Mouse (Mus musculus): Measurements from ENCODE around the gene E330034G19Rik. TPM values are rescaled to one million over a fixed set of nuclear protein-coding genes. Genes with fewer than 3 reads are reported as not detected.

The E330034G19Rik gene
- polyA plus RNA-seq (2014; fragmentation: Nextera tagmentation; extraction: Ambion mirVana) = not detected in 2 replicates

GRCm38 (mm10) chr14:24292914-24293313 lies at the start of gene E330034G19Rik:
TSS of gene E330034G19Rik (plus strand) at chr14:24293214.
- Histone ChIP-seq H3K36me3 (ENCODE audit: control insufficient read depth, insufficient read depth, low read length) (no peaks in the 10 kb centered on the region), H3K4me3 (ENCODE audit: low read depth, low read length) (no peak within 1 kb of the TSS), H3K9ac (ENCODE audit: low read length) (no peak within 1 kb of the TSS), H3K9me3 (replicated peaks; ENCODE audit: control insufficient read depth, low read length) (no peaks in the 10 kb centered on the region), H3K4me1 (ENCODE audit: control insufficient read depth, insufficient read depth, low read length) (no peaks in the 10 kb centered on the region), H3K27ac (ENCODE audit: low read depth, low read length) (no peak within 1 kb of the TSS), H3K27me3 (replicated peaks; ENCODE audit: control insufficient read depth, insufficient read depth, low read length) (no peaks in the 10 kb centered on the region), H3K4me2 (ENCODE audit: low read length) (no peak within 1 kb of the TSS)
- ATAC-seq (no peak), DNase-seq (ENCODE audit: low spot score) (no peak)
- 58% methylated on average over 3 of the region's 3 CpGs for WGBS

DNA sequence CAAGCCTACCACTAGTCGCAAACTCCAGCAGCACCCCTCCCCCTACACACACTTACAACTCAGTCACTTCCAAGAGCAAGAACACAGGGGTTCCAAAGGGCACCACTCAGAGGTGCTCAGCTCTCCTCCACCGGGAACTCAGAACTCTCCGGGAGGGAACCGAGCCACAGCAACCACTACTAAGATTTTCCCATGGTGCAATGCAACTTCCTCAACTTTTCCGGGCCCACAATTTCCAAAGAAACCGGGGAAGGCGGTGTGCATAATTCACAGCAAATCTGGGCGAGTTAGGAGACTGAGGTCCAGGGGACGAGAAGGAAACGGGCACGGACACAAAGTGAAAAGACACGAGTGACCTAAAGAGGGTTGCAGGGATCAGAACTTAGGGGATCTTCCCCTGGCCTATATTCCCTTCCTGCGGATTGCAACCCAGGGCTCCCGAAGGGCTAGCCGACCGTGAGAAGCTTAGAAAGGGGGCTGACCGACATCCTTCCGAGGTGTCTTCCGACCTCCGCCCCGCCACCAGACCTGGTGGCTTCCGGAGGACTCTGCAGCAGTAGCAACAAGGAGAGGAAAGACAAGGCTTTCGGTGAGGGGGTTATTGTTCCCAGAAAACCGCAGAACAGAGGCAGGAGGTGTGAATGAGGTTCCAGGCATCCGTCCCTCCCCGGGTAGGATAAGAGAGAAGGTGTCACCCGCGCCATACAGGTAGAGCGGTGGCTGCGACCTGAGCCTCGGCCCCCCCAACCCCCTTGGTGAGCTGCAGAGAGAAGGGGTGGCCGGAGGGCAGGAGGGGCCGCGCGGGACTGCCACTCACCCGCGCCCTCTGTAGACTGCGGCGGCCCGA lies 48.5 kb upstream of the E330034G19Rik start:
- under 1% methylated on average over 38 of the region's 40 CpGs for WGBS
- DNase-seq (ENCODE audit: low spot score) (peak; percentile 51), ATAC-seq (peak; percentile 57)

DNA sequence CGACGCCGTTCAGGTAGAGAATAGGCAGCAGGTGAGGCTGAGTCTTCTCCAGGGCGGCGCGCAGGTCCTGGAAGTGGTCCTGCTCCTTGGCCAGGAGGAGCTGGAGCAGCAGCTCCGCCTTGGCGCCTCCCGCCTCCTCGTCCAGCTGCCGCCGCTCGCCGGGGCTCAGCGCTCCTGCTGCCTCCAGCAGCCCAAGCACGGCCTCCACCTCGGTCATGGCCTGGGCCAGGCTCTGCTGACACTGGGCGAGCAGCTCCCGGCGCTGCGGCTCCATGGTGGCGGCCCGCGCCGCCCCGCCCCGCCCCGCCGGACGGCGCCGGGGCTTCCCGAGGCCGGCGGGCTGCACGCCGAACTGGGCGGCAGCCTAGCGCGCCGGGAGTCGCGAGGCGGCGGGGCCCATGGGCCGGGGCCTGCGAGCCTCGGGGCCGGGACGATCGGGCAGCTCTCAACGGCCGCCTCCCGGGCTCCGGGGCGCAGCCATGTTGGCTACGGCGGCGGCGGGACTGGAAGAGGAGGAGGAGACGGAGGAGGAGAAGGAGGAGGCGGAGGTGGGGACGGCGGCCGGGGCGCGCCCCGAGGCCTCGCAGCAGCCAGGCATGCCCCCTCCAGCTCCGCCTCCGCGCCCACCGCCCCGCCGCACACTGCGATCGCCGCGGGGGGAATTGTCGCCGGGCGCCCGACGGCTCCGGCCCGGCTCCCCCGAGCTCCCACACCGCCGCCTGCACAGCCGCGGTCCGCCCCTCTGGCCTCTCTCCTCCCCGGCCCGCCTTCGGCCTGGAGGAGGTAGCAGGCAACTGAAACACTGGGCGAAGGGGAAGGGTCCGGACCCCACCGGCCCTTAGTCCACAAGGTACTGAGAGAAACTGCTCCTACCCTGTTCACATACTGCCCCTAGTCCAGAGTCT lies 47.6 kb upstream of the E330034G19Rik start, which contains the start of gene Dlg5:
Gene Dlg5, minus strand, starts transcription at position 744 of the 905 bp plus-strand sequence.
- Histone ChIP-seq H3K27ac (ENCODE audit: low read depth, low read length) (peak within 1 kb of the TSS; percentile 93), H3K27me3 (replicated peaks; ENCODE audit: control insufficient read depth, insufficient read depth, low read length) (no peaks in the 10 kb centered on the region), H3K9me3 (replicated peaks; ENCODE audit: control insufficient read depth, low read length) (no peaks in the 10 kb centered on the region), H3K36me3 (ENCODE audit: control insufficient read depth, insufficient read depth, low read length) (peaks cover 10% of the 10 kb centered on the region; the same call in 1 of the 2 replicates), H3K4me1 (ENCODE audit: control insufficient read depth, insufficient read depth, low read length) (peaks cover 7% of the 10 kb centered on the region; the same call in 1 of the 2 replicates), H3K9ac (ENCODE audit: low read length) (peak within 1 kb of the TSS; percentile 95), H3K4me2 (ENCODE audit: low read length) (peak within 1 kb of the TSS; percentile 67), H3K4me3 (ENCODE audit: low read depth, low read length) (peak within 1 kb of the TSS; percentile 86)
- under 1% methylated on average over 62 of the region's 98 CpGs for WGBS
- ATAC-seq (peak; percentile 90), DNase-seq (ENCODE audit: low spot score) (peak; percentile 68)

More for the DNA sequence above, 48.5 kb upstream of the E330034G19Rik start:
- peak overlapping the region; percentile 95 for H3K9ac ChIP-seq (ENCODE audit: low read length)
- H3K9me3 ChIP-seq (replicated peaks; ENCODE audit: control insufficient read depth, low read length) = no peaks in the 10 kb centered on the region
- peak overlapping the region; percentile 93 for H3K27ac ChIP-seq (ENCODE audit: low read depth, low read length)
- peak overlapping the region; percentile 67 for H3K4me2 ChIP-seq (ENCODE audit: low read length)
- peaks cover 10% of the 10 kb centered on the region; the same call in 1 of the 2 replicates for H3K36me3 ChIP-seq (ENCODE audit: control insufficient read depth, insufficient read depth, low read length)
- peaks cover 7% of the 10 kb centered on the region; the same call in 1 of the 2 replicates for H3K4me1 ChIP-seq (ENCODE audit: control insufficient read depth, insufficient read depth, low read length)
- H3K4me3 ChIP-seq (ENCODE audit: low read depth, low read length) = peak overlapping the region; percentile 86
- H3K27me3 ChIP-seq (replicated peaks; ENCODE audit: control insufficient read depth, insufficient read depth, low read length) = no peaks in the 10 kb centered on the region

DNA sequence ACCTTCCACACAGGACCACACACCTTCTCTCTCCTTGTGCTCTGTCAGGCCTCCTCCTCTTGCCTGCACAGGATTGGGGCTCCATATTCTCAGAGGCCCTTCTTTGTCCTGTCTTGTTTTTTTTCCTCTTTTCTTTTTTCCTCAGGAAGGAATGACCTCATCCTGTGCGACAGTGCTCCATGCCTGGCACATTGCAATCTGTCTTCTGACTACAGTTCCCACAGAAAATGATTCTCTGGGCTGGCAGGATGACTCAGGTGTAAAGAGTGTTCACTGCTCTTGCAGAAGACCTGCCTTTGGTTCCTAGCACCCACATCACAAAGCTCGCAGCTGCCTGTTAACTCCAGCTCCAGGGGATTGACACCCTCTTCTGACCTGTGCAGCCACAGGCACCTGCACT lies 43.1 kb upstream of the E330034G19Rik start:
- Histone ChIP-seq H3K27ac (ENCODE audit: low read depth, low read length) (no peak overlapping the region), H3K9me3 (replicated peaks; ENCODE audit: control insufficient read depth, low read length) (no peaks in the 10 kb centered on the region), H3K27me3 (replicated peaks; ENCODE audit: control insufficient read depth, insufficient read depth, low read length) (no peaks in the 10 kb centered on the region), H3K36me3 (ENCODE audit: control insufficient read depth, insufficient read depth, low read length) (no peaks in the 10 kb centered on the region), H3K4me3 (ENCODE audit: low read depth, low read length) (no peak overlapping the region), H3K4me1 (ENCODE audit: control insufficient read depth, insufficient read depth, low read length) (peaks cover 7% of the 10 kb centered on the region; the same call in 1 of the 2 replicates), H3K4me2 (ENCODE audit: low read length) (no peak overlapping the region), H3K9ac (ENCODE audit: low read length) (no peak overlapping the region)
- 69% methylated on average over 2 of the region's 2 CpGs for WGBS
- ATAC-seq (no peak), DNase-seq (ENCODE audit: low spot score) (no peak)

DNA sequence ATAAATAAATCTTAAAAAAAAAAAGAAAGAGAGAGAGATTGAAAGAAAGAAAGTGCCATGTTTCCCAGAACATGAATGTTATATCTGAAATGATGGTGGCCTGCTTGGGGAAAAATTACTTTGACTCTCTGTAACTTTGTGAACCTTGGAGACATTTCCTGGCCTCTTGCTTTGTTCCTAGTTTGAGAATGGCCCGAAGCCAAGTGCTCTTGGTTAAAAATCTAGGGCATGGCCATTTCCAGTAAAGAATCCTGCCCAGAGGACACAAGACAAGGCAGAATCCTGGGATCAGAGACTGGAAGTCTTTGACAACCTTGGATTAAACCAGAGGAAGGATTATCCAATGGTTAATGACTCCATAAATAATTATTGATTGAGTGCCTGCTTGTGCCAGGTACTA lies 41.7 kb upstream of the E330034G19Rik start:
- no peak overlapping the region for H3K9ac ChIP-seq (ENCODE audit: low read length)
- 87% methylated on average over 1 of the region's 1 CpGs for WGBS
- H3K36me3 ChIP-seq (ENCODE audit: control insufficient read depth, insufficient read depth, low read length) = no peaks in the 10 kb centered on the region
- peaks cover 4% of the 10 kb centered on the region; the same call in 1 of the 2 replicates for H3K4me1 ChIP-seq (ENCODE audit: control insufficient read depth, insufficient read depth, low read length)
- ATAC-seq (no peak), DNase-seq (ENCODE audit: low spot score) (no peak)
- no peak overlapping the region for H3K4me3 ChIP-seq (ENCODE audit: low read depth, low read length)
- no peak overlapping the region for H3K27ac ChIP-seq (ENCODE audit: low read depth, low read length)
- no peaks in the 10 kb centered on the region for H3K9me3 ChIP-seq (replicated peaks; ENCODE audit: control insufficient read depth, low read length)
- H3K4me2 ChIP-seq (ENCODE audit: low read length) = no peak overlapping the region
- no peaks in the 10 kb centered on the region for H3K27me3 ChIP-seq (replicated peaks; ENCODE audit: control insufficient read depth, insufficient read depth, low read length)

DNA sequence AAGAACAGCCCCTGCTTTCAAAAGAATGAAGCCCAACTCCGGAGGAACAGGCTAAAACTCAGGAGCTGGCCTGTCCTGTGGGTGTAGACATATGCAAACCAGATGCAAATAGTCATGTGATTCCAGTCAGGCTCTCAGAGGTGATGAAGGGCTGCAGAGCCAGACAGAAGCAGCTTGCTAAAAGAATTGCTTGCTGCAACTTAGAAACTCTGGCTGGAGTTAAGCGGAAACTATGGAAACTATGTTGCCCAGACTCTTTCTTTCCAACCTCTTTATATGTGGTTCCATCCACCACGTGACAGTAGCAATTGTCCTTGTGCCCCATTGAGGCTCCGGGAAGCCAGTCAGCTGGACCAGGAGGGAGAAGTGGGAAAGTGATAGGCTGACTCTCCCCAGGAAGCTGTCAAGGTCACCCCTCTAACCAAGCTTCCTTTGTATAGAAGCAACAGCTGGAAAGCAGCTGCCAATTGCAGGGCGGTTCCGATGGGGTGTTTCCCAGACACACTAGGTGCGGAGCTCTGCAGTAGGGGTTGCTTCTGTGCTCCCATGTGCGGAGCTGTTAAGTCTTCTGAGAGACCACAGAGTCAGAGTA lies 39.3 kb upstream of the E330034G19Rik start:
- peak; percentile 17 for DNase-seq (ENCODE audit: low spot score)
- Histone ChIP-seq H3K4me3 (ENCODE audit: low read depth, low read length) (no peak overlapping the region), H3K4me2 (ENCODE audit: low read length) (no peak overlapping the region), H3K27me3 (replicated peaks; ENCODE audit: control insufficient read depth, insufficient read depth, low read length) (no peaks in the 10 kb centered on the region), H3K27ac (ENCODE audit: low read depth, low read length) (no peak overlapping the region), H3K9ac (ENCODE audit: low read length) (no peak overlapping the region), H3K36me3 (ENCODE audit: control insufficient read depth, insufficient read depth, low read length) (no peaks in the 10 kb centered on the region), H3K4me1 (ENCODE audit: control insufficient read depth, insufficient read depth, low read length) (peaks cover 4% of the 10 kb centered on the region; the same call in 1 of the 2 replicates), H3K9me3 (replicated peaks; ENCODE audit: control insufficient read depth, low read length) (no peaks in the 10 kb centered on the region)
- 14% methylated on average over 8 of the region's 8 CpGs for whole genome bisulfite sequencing
- ATAC-seq = 0 out of 2 replicates have a peak, but pooled peaks have one; percentile 20

DNA sequence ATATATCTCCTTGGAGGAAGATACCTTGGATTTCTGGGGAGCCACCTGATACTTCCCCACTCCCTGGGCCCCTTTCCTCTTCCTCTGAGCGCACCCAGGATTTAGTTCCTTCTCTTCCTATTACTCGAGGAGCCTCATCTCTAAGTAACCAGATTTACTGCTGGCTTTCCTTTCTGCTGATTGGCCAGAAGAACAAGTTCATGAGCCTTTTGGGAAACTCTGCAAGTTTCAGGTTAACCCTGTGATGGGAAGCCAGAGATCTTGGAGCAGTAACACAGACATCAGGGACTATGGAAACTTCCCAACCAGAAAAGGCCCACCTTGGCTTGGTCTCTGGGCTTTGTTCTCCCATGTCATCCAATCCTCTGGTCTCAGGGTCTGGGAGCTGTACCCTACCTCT lies 37.1 kb upstream of the E330034G19Rik start:
- Histone ChIP-seq H3K9ac (ENCODE audit: low read length) (no peak overlapping the region), H3K9me3 (replicated peaks; ENCODE audit: control insufficient read depth, low read length) (no peaks in the 10 kb centered on the region), H3K27ac (ENCODE audit: low read depth, low read length) (no peak overlapping the region), H3K4me3 (ENCODE audit: low read depth, low read length) (no peak overlapping the region), H3K36me3 (ENCODE audit: control insufficient read depth, insufficient read depth, low read length) (no peaks in the 10 kb centered on the region), H3K27me3 (replicated peaks; ENCODE audit: control insufficient read depth, insufficient read depth, low read length) (no peaks in the 10 kb centered on the region), H3K4me1 (ENCODE audit: control insufficient read depth, insufficient read depth, low read length) (peaks cover 4% of the 10 kb centered on the region; the same call in 1 of the 2 replicates), H3K4me2 (ENCODE audit: low read length) (no peak overlapping the region)
- no peak for ATAC-seq
- no peak for DNase-seq (ENCODE audit: low spot score)
- 60% methylated on average over 2 of the region's 2 CpGs for whole genome bisulfite sequencing

DNA sequence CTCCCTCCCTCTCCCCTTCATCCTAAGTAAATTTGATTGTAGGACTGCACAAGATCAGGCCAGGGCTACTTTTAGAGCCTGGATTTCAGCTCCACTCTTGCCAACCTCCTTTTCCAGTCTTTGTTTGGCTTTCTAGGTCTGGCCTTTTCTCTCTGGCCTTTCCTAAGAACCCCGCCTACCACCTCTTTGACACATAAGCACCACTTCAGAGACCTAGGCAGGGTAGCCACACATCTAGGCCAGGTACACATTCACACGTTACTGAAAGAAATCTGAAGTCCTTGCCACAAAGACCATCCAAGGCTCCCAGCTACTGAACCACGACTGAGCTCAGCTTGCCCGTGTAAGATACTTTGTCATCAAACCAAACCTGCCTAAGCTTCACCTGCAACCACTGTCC lies 32.6 kb upstream of the E330034G19Rik start:
- H3K4me2 ChIP-seq (ENCODE audit: low read length) = no peak overlapping the region
- peaks cover 20% of the 10 kb centered on the region for H3K4me1 ChIP-seq (ENCODE audit: control insufficient read depth, insufficient read depth, low read length)
- H3K27ac ChIP-seq (ENCODE audit: low read depth, low read length) = no peak overlapping the region
- no peaks in the 10 kb centered on the region for H3K27me3 ChIP-seq (replicated peaks; ENCODE audit: control insufficient read depth, insufficient read depth, low read length)
- no peaks in the 10 kb centered on the region for H3K9me3 ChIP-seq (replicated peaks; ENCODE audit: control insufficient read depth, low read length)
- H3K36me3 ChIP-seq (ENCODE audit: control insufficient read depth, insufficient read depth, low read length) = no peaks in the 10 kb centered on the region
- no peak overlapping the region for H3K4me3 ChIP-seq (ENCODE audit: low read depth, low read length)
- ATAC-seq (no peak), DNase-seq (ENCODE audit: low spot score) (no peak)
- 77% methylated on average over 4 of the region's 4 CpGs for WGBS
- H3K9ac ChIP-seq (ENCODE audit: low read length) = no peak overlapping the region
